Mouse (Mus musculus) limb, embryonic 11.5 days (tissue): ENCODE results near the gene Wdr73. TPM values are rescaled to one million over a fixed set of nuclear protein-coding genes. Genes with fewer than 3 reads are reported as not detected.

Experiments
- ATAC-seq: fragments of 200-750 bp; cut with Nextera tagmentation; 2 replicates; pipeline ENCODE4 v1.8.0; 2017; ENCODE audit warnings: low read depth; ENCODE audit not compliant: insufficient number of reproducible peaks, low FRiP score, low TSS enrichment
- DNase-seq: peaks from one replicate; pipeline ENCODE4 v3.0.0-alpha.2; 2015; ENCODE audit warnings: low spot score
- H3K27ac ChIP-seq: fragments of 300-500 bp; sonication (generic); replicated peaks from 2 replicates; pipeline ENCODE4 v1.5.1; 2014; ENCODE audit warnings: low read depth, mild to moderate bottlenecking, low read length
- H3K27me3 ChIP-seq: fragments of 300-500 bp; sonication (generic); 2 replicates; pipeline ENCODE4 v1.6.1; 2014; ENCODE audit warnings: mild to moderate bottlenecking, low read length, mixed read lengths; ENCODE audit not compliant: control insufficient read depth, insufficient read depth
- H3K36me3 ChIP-seq: fragments of 300-500 bp; sonication (generic); 2 replicates; pipeline ENCODE4 v1.6.1; 2014; ENCODE audit warnings: mild to moderate bottlenecking, low read length, moderate library complexity, mixed read lengths; ENCODE audit not compliant: control insufficient read depth, insufficient read depth
- H3K4me1 ChIP-seq: fragments of 300-500 bp; sonication (generic); 2 replicates; pipeline ENCODE4 v1.6.1; 2014; ENCODE audit warnings: low read length, mixed read lengths; ENCODE audit not compliant: control insufficient read depth, insufficient read depth
- H3K4me2 ChIP-seq: fragments of 300-500 bp; sonication (generic); 2 replicates; pipeline ENCODE4 v1.6.1; 2014; ENCODE audit warnings: low read depth, mild to moderate bottlenecking, moderate library complexity; ENCODE audit not compliant: severe bottlenecking
- H3K4me3 ChIP-seq: fragments of 300-500 bp; sonication (generic); 2 replicates; pipeline ENCODE4 v1.5.1; 2014; ENCODE audit warnings: low read depth, low read length
- H3K9ac ChIP-seq: fragments of 300-500 bp; sonication (generic); 2 replicates; pipeline ENCODE4 v1.6.1; 2014; ENCODE audit warnings: mild to moderate bottlenecking, low read length
- H3K9me3 ChIP-seq: fragments of 300-500 bp; sonication (generic); 2 replicates; pipeline ENCODE4 v1.6.1; 2016; ENCODE audit warnings: low read length; ENCODE audit not compliant: control insufficient read depth
- WGBS: fragments of 180-500 bp; shearing (Covaris S2); extraction: QIAGEN DNeasy Blood & Tissue Kit; methylation state at CpG from one replicate; pipeline ENCODE4 v1.1.7; 2014; 5-methylcytosine and 5-hydroxymethylcytosine counted together
- polyA plus RNA-seq: library from polyadenylated mRNA; unstranded; fragments of >200 nt; fragmentation: Nextera tagmentation; extraction: Ambion mirVana; gene quantifications from 2 replicates; pipeline ENCODE4 v1.2.1, GENCODE M21; 2014

Wdr73 gene
- polyA plus RNA-seq, 1 experiment from 2014 or later, result 41.3 TPM

DNA sequence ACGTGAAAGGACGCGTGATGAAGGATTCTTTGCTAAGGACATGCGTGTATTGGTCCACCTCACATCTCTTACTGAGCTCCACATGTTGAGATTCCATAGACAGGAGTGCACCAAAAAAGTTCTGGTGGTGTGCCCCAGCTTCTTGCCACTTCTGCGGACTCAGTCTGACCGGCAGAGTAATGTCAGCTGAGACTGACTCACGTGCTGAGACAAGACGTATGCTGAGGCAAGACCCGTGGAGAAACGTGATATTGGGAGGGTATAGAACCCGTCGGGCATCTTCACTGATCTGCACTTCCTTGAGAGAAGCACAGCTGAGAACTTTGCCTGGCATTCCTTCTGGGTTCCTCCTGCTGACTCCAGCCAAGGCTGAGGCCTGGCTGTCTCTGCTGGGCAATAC, 56.4 kb downstream of the Wdr73 start:
- H3K36me3 ChIP-seq, result no peaks in the 10 kb centered on the region
- WGBS, result 92% methylated on average over 12 of the region's 12 CpGs
- no peak for ATAC-seq
- no peak overlapping the region for H3K27ac ChIP-seq
- no peak overlapping the region for H3K9ac ChIP-seq
- no peaks in the 10 kb centered on the region for H3K27me3 ChIP-seq
- no peaks in the 10 kb centered on the region for H3K4me1 ChIP-seq
- H3K9me3 ChIP-seq, result no peaks in the 10 kb centered on the region
- H3K4me3 ChIP-seq, result no peak overlapping the region
- no peak for DNase-seq
- H3K4me2 ChIP-seq, result no peak overlapping the region

DNA sequence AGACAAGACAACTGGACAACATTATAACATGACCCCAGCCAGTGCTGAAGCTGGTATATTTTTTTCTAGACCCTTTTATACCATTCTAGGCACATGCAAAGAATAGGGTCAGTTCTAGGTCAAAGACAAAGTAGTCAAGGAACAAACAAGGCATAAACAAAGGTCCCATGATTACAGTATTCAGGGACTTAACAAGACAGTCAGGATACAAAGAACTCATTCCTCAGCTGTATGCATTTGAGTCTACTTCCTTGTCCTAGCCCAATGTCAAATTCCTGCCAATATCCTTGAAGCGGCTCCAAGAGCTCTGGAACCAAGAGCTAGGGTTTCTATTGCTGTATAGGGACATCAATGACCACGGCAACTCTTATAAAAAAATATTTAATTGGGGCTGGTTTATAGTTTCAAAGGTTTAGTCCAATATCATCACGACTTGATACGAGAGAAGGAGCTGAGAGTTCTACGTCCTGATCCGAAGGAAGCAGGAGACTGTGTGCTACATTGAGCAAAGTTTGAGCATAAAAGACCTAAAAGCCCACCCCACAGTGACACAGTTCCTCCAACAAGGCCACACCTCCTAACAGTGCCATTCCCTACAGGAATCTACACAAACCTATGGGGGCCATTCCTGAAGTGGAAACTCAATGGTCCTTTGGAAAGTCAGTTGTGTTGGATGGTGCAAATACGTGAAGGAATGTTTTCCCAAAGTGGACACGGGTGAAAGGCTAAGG, 57.0 kb downstream of the Wdr73 start:
- no peaks in the 10 kb centered on the region for H3K9me3 ChIP-seq
- H3K27me3 ChIP-seq, result no peaks in the 10 kb centered on the region
- H3K4me3 ChIP-seq, result no peak overlapping the region
- no peaks in the 10 kb centered on the region for H3K36me3 ChIP-seq
- H3K27ac ChIP-seq, result no peak overlapping the region
- no peaks in the 10 kb centered on the region for H3K4me1 ChIP-seq
- H3K9ac ChIP-seq, result no peak overlapping the region
- ATAC-seq (no peak), DNase-seq (no peak)
- no peak overlapping the region for H3K4me2 ChIP-seq
- 92% methylated on average over 8 of the region's 8 CpGs for WGBS

DNA sequence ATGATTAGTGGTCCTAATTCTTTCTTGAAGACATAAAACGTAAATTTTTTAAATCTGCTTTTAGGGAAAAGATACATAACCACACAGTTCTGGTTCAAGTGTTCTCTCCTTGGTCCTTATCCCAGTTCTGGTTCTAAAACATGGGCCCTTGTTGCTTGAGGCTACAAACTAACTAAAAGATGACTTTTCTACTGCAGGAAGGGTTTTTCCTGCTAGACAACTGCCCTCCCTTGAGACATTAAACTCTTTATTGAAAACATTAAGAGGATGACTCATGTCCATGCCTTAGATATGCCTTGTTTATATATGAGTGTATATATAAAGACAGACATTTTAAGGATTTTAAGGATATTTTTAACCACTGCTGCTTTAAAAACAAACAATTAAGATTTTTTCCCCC, 57.9 kb downstream of the Wdr73 start:
- WGBS, result 82% methylated on average over 1 of the region's 1 CpGs
- no peak overlapping the region for H3K9ac ChIP-seq
- H3K27ac ChIP-seq, result no peak overlapping the region
- no peaks in the 10 kb centered on the region for H3K9me3 ChIP-seq
- H3K36me3 ChIP-seq, result no peaks in the 10 kb centered on the region
- 0 out of 2 replicates have a peak, but pooled peaks cover 1% of the 10 kb centered on the region for H3K4me1 ChIP-seq
- ATAC-seq (no peak), DNase-seq (no peak)
- no peaks in the 10 kb centered on the region for H3K27me3 ChIP-seq
- H3K4me2 ChIP-seq, result no peak overlapping the region
- H3K4me3 ChIP-seq, result no peak overlapping the region

DNA sequence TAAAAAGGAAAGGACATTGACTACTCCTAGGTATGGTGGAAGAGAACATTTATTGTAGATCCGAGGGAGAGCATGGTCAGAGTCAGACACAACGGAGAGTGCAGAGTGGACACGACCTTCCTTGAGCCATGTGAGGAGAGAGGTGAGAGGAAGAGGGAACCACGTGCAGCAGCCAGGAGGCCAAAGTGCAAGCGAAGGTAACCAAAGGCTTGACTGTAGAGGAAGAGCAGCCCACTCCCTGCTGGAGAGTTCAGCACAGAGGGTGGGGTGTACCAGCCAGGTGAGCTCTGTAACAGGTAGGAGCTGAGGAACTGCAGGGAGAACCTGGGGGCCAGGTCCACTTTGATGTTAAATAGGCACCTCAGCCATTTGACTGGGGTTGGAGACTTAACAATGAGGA, 58.9 kb downstream of the Wdr73 start:
- Histone ChIP-seq H3K27me3 (no peaks in the 10 kb centered on the region), H3K4me2 (no peak overlapping the region), H3K9me3 (no peaks in the 10 kb centered on the region), H3K4me3 (no peak overlapping the region), H3K4me1 (0 out of 2 replicates have a peak, but pooled peaks cover 5% of the 10 kb centered on the region), H3K9ac (no peak overlapping the region), H3K36me3 (no peaks in the 10 kb centered on the region), H3K27ac (no peak overlapping the region)
- ATAC-seq (no peak), DNase-seq (no peak)
- WGBS, result 69% methylated on average over 5 of the region's 5 CpGs

DNA sequence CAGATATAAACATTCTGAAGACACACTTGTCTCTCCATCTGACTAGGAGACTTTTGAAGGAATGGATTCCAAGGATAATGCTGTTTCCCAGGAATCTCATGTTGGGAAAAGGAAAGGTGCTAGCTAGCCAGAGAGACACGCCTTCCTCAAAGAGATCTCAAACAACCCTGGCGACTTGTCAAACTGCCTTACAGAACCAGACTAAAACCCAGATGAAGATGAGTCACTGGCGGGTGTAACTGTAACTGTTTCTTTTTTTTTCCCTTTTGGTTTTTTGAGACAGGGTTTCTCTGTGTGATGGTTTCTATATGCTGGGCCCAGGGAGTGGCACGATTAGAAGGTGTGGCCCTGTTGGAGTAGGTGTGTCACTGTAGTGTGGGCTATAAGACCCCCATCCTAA, 60.1 kb downstream of the Wdr73 start:
- no peak overlapping the region for H3K4me2 ChIP-seq
- 71% methylated on average over 4 of the region's 4 CpGs for WGBS

More for the DNA sequence above, 60.1 kb downstream of the Wdr73 start:
- no peaks in the 10 kb centered on the region for H3K36me3 ChIP-seq
- H3K9ac ChIP-seq, result no peak overlapping the region
- H3K27ac ChIP-seq, result no peak overlapping the region
- no peaks in the 10 kb centered on the region for H3K9me3 ChIP-seq
- no peak for ATAC-seq
- H3K4me1 ChIP-seq, result 0 out of 2 replicates have a peak, but pooled peaks cover 5% of the 10 kb centered on the region
- H3K4me3 ChIP-seq, result no peak overlapping the region
- no peak for DNase-seq
- no peaks in the 10 kb centered on the region for H3K27me3 ChIP-seq

Other genes with a start within 250 kb of the Wdr73 start
- gene Crtc3, start 212.4 kb downstream of the Wdr73 start, polyA plus RNA-seq, result 14.8 and 18.7 TPM in 2 replicates
- gene Iqgap1, start 75.3 kb downstream of the Wdr73 start, polyA plus RNA-seq, result 25.9 and 30.3 TPM in 2 replicates
- gene Zscan2, start 40.3 kb downstream of the Wdr73 start, polyA plus RNA-seq, result 5.4 and 5.5 TPM in 2 replicates
- 8.1 TPM in 2 replicates for gene Nmb, start 3.8 kb upstream of the Wdr73 start, polyA plus RNA-seq
- 189 and 191 TPM in 2 replicates for gene Sec11a, start 46.5 kb upstream of the Wdr73 start, polyA plus RNA-seq
- 15.3 and 17.8 TPM in 2 replicates for gene Zfp592, start 92.4 kb upstream of the Wdr73 start, polyA plus RNA-seq
- gene Alpk3, start 156.3 kb upstream of the Wdr73 start, polyA plus RNA-seq, result 0.20 and 0.33 TPM in 2 replicates
- gene Slc28a1, start 213.5 kb upstream of the Wdr73 start, polyA plus RNA-seq, result 0.07 TPM in 1 of 2 replicates, not detected in the other